Mouse (Mus musculus) kidney, postnatal 36 days (tissue): Measurements from ENCODE around the gene Reck.

ENCODE experiments used
- DNase-seq, 2 experiments: peaks; one replicate each; pipeline ENCODE4 v3.0.0; 2021 to 2022; ENCODE audit warnings: mixed read lengths in 2 of 2

Gene Reck

DNA sequence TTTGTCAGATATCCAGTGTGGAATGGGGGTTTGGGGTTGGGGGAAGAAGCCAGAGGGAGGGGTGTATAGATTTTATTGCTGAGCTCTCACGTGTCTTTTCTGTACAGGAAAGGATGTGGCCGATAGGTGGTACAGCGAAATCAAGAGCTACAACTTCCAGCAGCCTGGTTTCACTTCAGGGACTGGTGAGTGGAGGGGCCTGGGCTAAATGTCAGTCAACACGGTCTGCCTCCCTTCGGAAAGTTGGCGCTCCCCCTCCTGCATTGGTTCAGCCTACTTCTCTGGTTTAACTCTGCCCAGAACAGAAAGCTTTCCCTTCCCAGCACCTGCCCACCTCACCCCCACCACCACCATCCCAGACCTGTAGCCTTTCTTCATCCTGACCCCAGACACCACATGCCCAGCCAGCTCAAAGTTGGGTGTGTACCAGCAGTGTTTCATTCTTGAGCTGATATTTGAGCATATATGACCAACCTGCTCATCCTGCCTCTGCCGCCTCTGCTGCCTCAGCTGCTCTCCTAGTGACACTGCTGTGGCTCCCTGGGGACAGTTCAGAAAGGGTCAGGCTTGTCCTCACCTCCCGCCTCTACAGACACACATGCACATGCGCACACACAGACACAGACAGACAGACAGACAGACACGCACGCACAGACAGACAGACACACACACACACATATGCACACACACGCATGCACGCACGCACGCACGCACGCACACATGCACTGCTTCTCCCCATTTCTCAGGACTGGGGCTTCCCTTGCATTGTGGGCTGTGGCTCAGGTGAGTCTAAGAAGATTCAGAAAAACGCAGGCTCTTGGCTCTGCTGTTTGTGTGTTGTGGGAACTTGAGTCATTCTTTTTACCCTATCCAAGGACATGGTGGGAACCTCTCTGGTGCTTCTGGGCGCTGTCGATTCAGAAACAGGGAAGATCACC, 95.3 kb downstream of the Reck start:
- DNase-seq: no peak

GRCm38 (mm10) chr4:43971541-43972136, 96.3 kb downstream of the Reck start:
- no peak for DNase-seq

DNA sequence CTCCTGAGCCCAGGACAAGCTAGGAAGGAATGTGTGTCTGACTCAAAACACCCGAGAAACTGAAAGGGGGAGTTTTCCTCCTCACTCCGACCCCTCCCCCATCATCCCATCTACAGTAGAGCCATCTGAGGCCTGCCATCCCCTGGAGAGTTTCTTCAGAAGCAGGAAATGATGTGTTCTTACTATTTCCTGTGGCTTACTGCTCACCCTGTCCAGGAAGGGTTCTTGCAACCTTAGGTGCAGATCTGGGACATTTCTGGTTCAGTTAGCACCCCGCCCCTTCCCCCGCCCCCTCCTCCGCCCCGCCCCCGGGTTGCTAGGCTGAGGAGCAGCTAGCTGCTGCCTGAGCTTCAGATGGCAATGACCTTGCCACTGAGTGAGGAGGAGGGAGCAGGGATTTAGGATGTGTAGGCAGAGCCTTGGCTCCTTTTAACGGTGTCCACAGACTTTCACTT, 96.8 kb downstream of the Reck start:
- DNase-seq: peak; percentile 60 to 62

- DNase-seq: peak; percentile 20 to 30
These were observed 98.2 kb downstream of the Reck start for GRCm38 (mm10) chr4:43973526-43973981.

DNA sequence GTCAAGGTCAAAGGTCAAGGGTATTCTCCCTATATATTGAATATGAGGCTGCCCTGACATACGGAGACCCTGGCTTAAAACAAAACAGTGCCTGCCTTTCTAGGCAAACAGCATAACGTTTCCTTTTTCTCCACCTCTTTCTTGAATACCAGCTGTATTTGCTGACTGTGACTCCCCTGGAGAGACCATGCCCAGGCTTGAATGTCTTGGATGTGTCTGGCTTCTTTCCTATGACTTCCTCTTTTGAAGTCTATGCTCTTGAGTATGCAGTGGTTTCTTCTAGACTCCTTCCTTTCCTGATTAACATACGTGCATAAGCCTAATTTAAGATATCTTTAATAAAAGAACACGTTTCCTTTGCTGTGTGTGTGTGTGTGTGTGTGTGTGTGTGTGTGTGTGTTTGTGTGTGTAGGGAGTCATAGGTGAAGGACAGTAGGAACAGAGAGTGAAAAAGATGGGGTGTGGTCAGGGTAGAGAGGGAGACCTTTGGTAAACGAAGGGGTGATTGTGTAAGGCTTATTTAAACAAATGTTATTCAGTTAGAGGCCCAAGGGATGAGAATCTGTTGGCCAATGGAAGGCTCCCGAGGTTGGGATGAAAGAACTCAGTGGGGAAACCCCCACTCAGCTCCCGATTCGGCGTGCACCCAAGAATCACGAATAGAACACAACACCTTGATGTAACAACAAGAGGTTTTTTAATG, 99.7 kb downstream of the Reck start:
- no peak for DNase-seq

- DNase-seq: no peak
These were observed 101.0 kb downstream of the Reck start for GRCm38 (mm10) chr4:43976223-43976740.

DNA sequence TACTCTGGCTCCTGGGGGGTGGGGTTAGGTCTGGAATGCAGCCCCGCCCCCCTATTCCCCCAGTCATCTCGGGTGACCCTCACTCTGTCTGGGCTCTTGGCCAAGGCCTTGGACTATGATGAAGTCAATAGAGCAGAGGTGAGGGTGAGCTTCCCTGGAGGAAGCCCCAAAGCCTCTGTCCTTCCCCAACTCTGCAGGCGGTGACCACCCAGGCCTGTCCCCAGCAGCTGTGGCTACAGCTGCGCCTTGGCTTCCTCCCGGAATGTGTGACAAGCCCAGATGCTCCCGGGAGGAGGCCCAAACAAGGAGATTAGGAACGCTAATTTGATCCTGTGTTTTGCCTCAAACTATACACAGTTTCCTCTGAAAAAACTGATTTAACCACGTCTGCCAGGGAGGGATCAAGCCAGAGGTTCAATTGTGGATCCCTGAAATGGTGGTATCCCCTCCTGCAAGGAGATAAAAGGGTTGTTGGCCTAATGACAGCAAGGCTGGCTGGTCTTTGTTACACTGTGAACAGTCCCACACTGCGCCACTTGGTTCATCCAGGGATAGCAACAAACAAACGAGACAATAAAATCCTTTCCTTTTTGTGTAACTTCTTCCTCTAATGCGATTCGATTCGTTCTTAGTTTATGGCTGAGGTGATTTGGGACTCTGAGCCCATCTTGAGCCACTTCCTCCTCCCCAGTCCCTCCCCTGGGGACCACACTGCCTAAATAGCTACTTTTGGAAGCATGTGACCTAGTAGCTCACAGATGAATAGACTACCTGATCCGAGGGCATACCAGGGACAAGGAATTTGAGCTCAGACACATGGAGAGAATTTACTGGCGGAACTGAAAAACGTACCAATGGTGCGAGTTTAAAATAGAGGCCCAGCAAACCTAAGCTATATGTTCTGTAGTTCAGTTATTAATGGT, 103.5 kb downstream of the Reck start:
- DNase-seq: peak; percentile 34 to 43

DNA sequence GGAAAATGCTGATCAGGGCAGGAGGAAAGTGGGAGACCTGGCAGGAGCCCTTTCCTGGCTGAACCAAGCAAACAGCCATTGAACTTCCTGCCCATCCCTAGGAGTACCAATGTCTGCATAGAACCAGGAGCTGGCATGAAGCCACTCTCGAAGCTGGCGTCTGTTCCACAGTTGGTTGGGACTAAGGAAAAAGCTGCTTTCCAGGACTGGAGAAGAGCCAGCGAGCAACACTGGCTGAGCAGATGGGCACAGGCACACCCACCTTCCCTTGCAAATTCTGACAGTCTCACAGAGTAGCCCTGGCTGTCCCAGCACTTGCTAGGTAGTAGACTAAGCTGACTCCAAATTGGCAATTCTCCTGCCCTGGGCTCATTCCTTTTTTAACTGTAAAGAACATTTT, 104.4 kb downstream of the Reck start:
- DNase-seq: peak; percentile 59 to 62

GRCm38 (mm10) chr4:43980236-43980635, 104.9 kb downstream of the Reck start:
- no peak for DNase-seq

- DNase-seq: no peak
These were observed 105.5 kb downstream of the Reck start for GRCm38 (mm10) chr4:43980846-43981245.

DNA sequence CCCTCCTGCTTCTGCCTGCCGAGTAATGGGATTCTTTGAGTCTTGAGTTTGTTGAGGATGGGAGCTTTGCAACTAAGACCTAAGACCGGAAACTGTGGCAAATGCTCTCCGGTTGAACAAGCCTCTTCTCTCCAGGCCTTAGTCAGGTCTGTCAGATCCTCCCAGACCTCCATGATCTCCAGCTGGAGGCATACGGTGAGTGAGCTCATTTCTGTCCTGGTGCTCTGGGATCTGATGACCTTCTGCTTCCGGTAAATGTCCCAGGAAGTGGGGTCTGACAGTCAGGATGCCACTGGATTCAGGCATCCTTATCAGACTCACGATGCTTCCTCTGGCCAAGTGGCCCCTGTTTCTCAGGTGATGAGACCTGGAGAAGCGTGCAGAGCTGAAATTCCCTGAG, 105.9 kb downstream of the Reck start:
- DNase-seq: no peak

DNA sequence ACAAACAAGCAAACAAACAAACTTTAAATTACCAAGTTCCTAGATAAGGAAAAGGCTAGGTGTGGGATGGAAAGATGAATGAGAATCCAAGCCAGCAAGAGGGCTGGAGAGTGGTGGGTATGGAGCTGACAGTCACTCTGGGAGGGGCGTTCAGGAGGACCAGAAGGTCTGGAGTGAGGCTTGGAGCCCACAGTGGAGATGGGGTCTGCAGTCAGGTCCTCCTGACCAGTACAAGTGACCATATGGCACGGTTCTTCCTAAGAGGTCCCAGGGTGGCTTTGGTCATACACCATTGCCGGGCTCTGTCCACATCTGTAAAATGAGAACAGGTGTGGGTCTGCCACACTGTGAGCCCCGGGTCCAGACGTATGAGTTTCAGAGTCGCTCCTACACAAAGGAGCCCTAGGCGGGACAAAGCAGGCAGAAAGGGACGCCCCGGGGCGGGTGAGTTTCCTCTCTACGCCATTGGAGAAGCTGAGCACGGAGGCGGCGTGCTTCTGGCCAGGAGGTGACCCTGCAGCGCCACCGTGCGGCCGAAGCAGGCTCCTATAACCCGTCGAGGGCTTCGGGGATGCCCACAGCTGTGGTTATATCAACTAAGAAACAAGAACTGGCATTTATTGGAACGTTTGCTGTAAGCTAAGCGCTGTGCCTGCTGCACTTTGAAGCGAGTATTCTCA, 106.9 kb downstream of the Reck start:
- DNase-seq: peak; percentile 92 to 98

DNA sequence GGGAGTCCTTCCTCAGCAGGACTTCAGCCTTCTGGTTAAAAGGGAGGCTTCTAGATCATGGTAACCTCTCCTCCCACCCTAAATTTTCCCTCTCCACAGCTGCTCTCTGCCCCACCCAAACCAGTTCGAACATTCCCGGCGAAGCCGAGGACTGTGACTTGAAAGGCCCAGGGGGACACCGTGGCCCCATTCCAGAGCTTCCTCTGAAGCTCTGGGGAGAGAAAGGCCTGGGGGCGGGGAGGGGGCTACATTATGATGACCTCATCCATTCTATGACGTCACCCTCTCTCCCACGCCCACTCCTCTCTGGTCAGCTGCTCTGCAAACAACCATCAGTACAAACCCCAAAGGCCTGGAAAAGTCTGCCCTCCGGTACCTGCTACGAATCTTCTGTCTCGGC, 107.9 kb downstream of the Reck start, which contains the start of gene Ccin:
TSS of gene Ccin (plus strand) at position 303 of the 400 bp plus-strand sequence.
- no peak for DNase-seq

DNA sequence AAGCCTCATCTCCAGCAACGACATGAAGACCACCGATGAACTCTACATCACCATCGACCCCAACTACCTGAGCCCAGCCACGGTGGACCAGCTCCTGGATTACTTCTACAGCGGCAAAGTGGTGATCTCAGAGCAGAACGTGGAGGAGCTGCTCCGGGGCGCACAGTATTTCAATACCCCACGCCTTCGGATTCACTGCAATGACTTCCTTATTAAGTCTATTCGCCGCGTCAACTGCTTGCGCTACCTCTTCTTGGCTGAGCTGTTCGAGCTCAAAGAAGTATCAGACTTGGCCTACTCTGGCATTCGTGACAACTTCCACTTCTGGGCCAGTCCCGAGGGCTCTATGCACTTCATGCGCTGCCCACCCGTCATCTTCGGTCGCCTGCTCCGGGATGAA, 108.4 kb downstream of the Reck start:
- DNase-seq: no peak

GRCm38 (mm10) chr4:43984326-43984725, 109.0 kb downstream of the Reck start:
- DNase-seq: no peak

GRCm38 (mm10) chr4:43988976-43989375, 113.6 kb downstream of the Reck start:
- no peak for DNase-seq

DNA sequence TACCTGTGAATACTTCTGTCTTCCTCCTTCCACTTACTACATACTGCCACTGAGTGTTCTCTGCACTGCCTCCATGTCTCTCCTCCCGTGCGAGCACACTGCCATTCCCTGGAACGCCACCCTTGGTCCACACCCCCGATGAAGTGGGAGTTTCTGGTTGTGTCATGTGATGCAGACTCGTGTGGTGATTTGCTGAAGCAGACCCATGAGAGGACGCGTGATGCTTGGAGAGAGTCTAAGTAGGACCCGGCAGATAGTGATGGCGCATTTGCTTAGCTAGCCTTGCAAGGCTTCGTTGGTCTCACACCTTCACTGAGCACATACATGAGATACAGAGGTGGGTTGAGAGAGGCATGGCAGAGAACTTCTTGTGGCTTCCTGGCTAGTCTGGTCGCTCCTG, 117.7 kb downstream of the Reck start:
- DNase-seq: no peak

GRCm38 (mm10) chr4:43994342-43994741, 119.0 kb downstream of the Reck start:
- no peak for DNase-seq
